Mouse (Mus musculus): Measurements from ENCODE around the gene Tmem254b.
"Not testable (repeated sequence)": the region's sequence is repeated elsewhere in the genome, so short reads cannot be mapped to it uniquely, and the experiment has no call there.

The Tmem254b gene

GRCm38 (mm10) chr14:26206926-26207247, at the start of gene Tmem254b:
Gene Tmem254b (minus strand): TSS chr14:26207041.
- DNase-seq = not testable (repeated sequence)

DNA sequence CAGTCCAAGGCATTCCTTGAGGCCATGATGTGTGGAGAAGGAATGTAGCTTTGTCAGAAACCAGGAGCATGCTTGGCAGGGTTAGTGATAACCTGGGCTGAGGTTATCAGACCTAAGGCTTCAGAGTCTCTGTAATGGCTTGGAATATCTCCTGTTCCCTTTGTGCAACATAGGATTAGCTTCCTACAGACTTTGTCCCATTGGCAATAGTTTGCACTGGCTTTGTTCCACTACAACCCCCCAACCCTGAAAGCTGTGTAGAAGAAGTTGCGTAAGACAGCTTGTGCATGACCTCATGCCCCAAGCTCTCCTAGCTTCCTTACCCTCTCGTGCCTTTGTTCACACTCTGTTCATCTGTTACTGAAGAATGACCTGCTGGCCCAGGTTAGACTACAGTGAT, 30.3 kb upstream of the Tmem254b start:
- not testable (repeated sequence) for DNase-seq

DNA sequence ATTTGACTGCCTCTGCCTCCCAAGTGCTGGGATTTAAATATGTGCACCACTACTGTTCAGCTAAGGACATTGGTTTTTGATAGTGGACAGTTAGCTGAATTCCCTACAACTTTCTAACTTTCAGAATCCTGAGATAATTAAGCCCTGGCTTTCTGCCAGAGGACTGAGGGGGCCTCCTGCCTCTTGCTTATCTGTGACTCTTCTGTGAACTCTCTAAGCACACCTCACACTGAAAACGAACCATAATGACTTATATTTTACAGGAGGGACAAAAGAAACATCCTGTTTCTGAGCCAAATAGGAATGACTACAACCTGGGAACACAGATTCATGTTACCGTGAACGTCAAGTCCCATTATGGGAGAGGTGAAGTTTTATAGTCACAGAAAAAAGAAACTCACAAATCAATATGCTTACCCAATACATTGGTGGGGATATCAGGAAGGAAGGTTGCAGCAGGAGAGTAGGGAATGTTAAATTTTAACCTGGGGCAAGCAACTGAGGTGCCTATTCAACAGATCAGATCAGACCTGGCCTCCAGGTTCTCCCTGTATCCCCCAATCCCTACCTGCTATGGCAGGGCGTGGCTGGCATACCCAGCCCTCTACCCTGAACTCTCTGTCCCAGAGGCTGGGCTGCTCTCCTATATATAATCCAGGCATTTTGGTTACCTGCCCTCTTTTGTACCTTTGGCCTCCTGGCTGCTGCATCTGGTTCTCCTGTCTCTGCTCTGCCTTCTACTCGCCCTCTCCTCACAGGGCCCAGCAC, 9.6 kb upstream of the Tmem254b start:
- DNase-seq = not testable (repeated sequence)

GRCm38 (mm10) chr14:26206197-26206925, 480 bp downstream of the Tmem254b start:
- not testable (repeated sequence) for DNase-seq

DNA sequence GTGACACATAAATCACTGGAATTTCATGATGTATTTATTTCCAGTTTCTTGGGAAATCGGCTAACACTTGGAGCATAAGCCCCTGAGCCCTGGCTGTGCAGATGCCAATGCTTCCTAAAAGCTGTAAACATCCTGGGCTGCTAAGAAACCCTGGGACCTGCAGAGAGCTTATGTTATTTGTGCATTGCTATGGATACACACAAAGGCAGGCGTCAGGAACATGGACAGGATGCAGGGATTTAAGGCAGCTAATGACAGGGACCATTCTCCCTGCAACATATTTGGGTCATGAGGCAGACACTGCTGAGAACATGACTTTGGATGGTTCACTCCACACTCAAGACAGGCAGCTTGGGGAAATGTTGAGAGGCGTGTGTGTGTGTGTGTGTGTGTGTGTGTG, 9.0 kb downstream of the Tmem254b start:
- DNase-seq = not testable (repeated sequence)

DNA sequence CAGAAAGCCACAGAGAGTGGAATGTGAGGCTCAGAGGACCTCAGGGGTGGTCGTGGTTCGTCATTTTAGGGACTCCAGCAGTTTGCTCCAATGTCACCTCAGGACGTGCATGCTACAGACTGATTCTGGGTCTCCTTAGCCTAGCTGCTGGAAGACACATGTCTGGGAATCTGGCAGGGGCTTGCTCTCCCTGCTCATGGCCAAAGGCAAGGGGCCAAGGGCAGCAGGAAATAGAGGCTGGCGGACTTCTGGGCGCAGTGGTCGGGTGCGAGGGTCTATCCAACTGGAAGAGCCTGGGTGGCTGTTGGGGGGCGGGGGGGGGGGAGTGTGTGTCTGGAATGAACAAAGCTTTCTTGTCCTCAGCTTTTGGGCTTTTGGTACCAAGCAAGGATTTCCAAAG, 18.5 kb downstream of the Tmem254b start:
- DNase-seq = not testable (repeated sequence)

DNA sequence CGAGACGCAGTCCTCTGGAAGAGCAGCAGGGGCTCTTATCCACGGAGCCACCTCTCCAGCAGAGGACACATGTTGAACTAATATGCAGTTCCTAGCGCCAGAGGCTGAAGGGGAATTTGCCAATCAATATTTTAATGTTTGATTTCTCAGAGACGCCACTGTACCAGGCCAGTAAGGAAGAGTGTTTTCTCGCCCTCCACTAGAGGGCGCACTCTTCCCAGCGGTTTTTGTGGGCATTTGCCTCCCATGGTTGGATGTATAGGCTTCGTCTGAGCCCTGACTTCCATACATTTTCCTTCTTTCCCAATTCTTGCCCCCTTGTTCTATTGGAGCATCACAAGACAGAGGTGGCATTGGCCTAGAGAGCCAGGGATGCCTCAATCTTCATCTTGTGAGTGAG, 20.2 kb downstream of the Tmem254b start:
- not testable (repeated sequence) for DNase-seq

DNA sequence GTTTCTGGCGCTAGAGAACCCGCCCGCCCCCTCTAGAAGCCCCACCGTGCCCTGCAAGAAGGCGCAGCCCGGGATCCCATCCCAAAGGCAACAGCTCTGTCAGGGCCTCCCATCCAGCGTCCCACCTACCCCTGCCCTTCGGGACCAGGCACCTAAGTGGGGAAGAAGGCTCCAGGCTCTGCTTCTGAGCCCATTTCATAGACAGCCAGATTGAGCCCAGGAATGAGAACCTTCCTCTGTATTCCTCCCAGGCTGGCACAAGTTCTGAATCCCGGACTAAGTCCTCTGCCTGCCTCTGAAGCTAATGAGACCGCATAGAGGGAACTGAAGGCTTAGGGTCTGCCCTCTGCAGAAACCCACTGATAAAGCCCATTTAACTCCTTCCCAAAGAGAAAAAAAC, 24.5 kb downstream of the Tmem254b start, which contains the start of gene Plac9b:
Plac9b (minus strand) TSS at position 101 of the 400 bp plus-strand sequence.
- not testable (repeated sequence) for DNase-seq

- DNase-seq = not testable (repeated sequence)
These were observed 25.2 kb downstream of the Tmem254b start for GRCm38 (mm10) chr14:26181660-26182059.

DNA sequence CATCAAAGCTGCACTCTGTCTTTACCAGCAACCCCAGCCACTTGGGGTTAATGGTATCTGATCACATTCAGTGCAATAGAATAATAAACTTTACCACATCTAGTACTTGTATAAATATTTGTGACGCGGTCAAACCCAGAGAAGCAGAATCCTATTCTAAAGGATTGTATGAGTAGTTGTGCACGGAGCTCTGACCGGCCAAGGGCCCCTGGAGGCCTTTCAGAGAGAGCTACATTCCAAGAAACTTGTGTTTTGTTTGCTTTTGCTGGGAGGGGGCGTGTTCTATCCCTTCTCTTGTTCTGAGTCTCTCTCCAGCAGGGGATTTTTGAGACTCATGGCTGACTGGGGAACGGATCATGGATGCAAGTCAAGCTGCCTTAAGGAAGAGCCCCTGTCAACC, 31.8 kb downstream of the Tmem254b start:
- not testable (repeated sequence) for DNase-seq

GRCm38 (mm10) chr14:26173955-26174354, 32.9 kb downstream of the Tmem254b start:
- DNase-seq = not testable (repeated sequence)

DNA sequence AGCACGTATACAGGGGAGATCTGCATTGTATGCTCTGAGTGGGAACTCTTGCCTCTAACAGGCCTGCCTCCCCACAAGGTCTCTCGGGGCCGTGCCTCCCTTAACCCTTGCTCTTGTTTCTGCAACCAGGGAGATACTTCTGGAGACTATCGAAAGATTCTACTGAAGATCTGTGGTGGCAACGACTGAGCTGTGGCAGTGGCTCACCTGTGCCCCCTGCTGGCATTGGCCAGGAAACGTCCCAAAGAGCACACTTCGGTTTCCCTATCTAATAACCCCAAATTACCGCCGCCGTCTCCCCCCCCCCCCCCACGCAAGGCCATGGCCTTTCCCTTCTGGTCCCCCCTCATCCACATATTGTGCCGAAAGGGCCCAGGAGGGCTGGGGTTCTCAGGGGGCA, 41.6 kb downstream of the Tmem254b start:
- DNase-seq = not testable (repeated sequence)

GRCm38 (mm10) chr14:26162423-26162822, 44.4 kb downstream of the Tmem254b start:
- DNase-seq = not testable (repeated sequence)

GRCm38 (mm10) chr14:26161156-26161555, 45.7 kb downstream of the Tmem254b start:
- DNase-seq = not testable (repeated sequence)

GRCm38 (mm10) chr14:26156032-26156431, 50.8 kb downstream of the Tmem254b start:
- DNase-seq = not testable (repeated sequence)

All from kidney, postnatal 10 days (tissue).